In genomic region chr3:115575371-115575770, GRCm38 (mm10) we compare ENCODE assay signal across 33 mouse cellular contexts.
"Had no signal": no experiment of that assay in that cellular context is flagged by ENCODE, and none has a peak within 500 bp of the region (broad histone marks: within the 10 kb centered on the region; RNA-seq: fewer than 3 reads in every experiment).

No protein-coding gene starts in this region.

- H3K36me3 ChIP-seq: heart, embryonic 10.5 days; heart, embryonic 12.5 days; heart, embryonic 13.5 days; heart, embryonic 15.5 days; hindbrain, embryonic 12.5 days; hindbrain, embryonic 13.5 days; hindbrain, embryonic 15.5 days; intestine, embryonic 15.5 days; kidney, embryonic 15.5 days had no signal

- H3K9me3 ChIP-seq: heart, embryonic 10.5 days; heart, embryonic 12.5 days; heart, embryonic 13.5 days; heart, embryonic 15.5 days; hindbrain, embryonic 12.5 days; hindbrain, embryonic 13.5 days; hindbrain, embryonic 15.5 days; intestine, embryonic 15.5 days; kidney, embryonic 15.5 days had no signal

- H3K27ac ChIP-seq: heart, embryonic 10.5 days; heart, embryonic 13.5 days; heart, embryonic 15.5 days; hindbrain, embryonic 12.5 days; hindbrain, embryonic 13.5 days; hindbrain, embryonic 14.5 days; hindbrain, embryonic 15.5 days; hindbrain, postnatal 0 days; intestine, embryonic 15.5 days; kidney, embryonic 15.5 days; layer of hippocampus, adult 2 months; left cerebral cortex, adult 2 months had no signal

- H3K27me3 ChIP-seq: heart, embryonic 12.5 days; heart, embryonic 13.5 days; heart, embryonic 15.5 days; hindbrain, embryonic 12.5 days; hindbrain, embryonic 13.5 days; hindbrain, embryonic 15.5 days; intestine, embryonic 15.5 days; kidney, embryonic 15.5 days had no signal

- H3K9ac ChIP-seq: heart, embryonic 12.5 days; heart, embryonic 13.5 days; heart, embryonic 15.5 days; hindbrain, embryonic 12.5 days; hindbrain, embryonic 13.5 days; hindbrain, embryonic 14.5 days; hindbrain, embryonic 15.5 days; intestine, embryonic 15.5 days; kidney, embryonic 15.5 days had no signal

- DNase-seq: heart, postnatal 10 days; heart, postnatal 14 days; heart, postnatal 36 days; heart, postnatal 4 days; kidney, adult 11 months; kidney, adult 18-20 months; kidney, adult 2 months; kidney, adult 8-10 months; kidney, adult 9 months; kidney, postnatal 10 days; kidney, postnatal 25 days; kidney, postnatal 36 days; kidney, postnatal 4 days; layer of hippocampus, adult 9-11 months; layer of hippocampus, postnatal 36 days had no signal

- H3K4me2 ChIP-seq: heart, embryonic 11.5 days; heart, embryonic 12.5 days; heart, embryonic 13.5 days; heart, embryonic 15.5 days; hindbrain, embryonic 12.5 days; hindbrain, embryonic 13.5 days; hindbrain, embryonic 14.5 days; hindbrain, embryonic 15.5 days; intestine, embryonic 15.5 days; kidney, embryonic 15.5 days had no signal

- H3K4me3 ChIP-seq: heart, embryonic 10.5 days; heart, embryonic 12.5 days; heart, embryonic 13.5 days; heart, embryonic 15.5 days; hindbrain, embryonic 12.5 days; hindbrain, embryonic 13.5 days; hindbrain, embryonic 15.5 days; intestine, embryonic 15.5 days; kidney, embryonic 15.5 days; layer of hippocampus, adult 2 months; left cerebral cortex, adult 2 months had no signal

- ATAC-seq: hindbrain, embryonic 16.5 days; hindbrain, postnatal 0 days; inflammation-experienced regulatory T-cells, adult 6 months; intestine, embryonic 15.5 days; intestine, embryonic 16.5 days; intestine, postnatal 0 days had no signal

- H3K4me1 ChIP-seq: heart, embryonic 10.5 days; heart, embryonic 12.5 days; heart, embryonic 13.5 days; heart, embryonic 15.5 days; intestine, embryonic 15.5 days; kidney, embryonic 15.5 days had no signal
